Mouse (Mus musculus) stomach, postnatal 0 days (tissue): ENCODE results near the gene Prm3. TPM values are rescaled to one million over a fixed set of nuclear protein-coding genes. Genes with fewer than 3 reads are reported as not detected.

Experiments used
- ATAC-seq: fragments of 200-750 bp; cut with Nextera tagmentation; 2 replicates; pipeline ENCODE4 v1.8.0; 2017; ENCODE audit not compliant: low FRiP score, low TSS enrichment
- DNase-seq: peaks from one replicate; pipeline ENCODE4 v3.0.0-alpha.2; 2016; ENCODE audit warnings: low spot score
- H3K27ac ChIP-seq: fragments of 300-500 bp; sonication (generic); replicated peaks from 2 replicates; pipeline ENCODE4 v1.5.1; 2014; ENCODE audit warnings: mild to moderate bottlenecking, control low read depth
- H3K27me3 ChIP-seq: fragments of 300-500 bp; sonication (generic); 2 replicates; pipeline ENCODE4 v1.6.1; 2014; ENCODE audit warnings: low read length; ENCODE audit not compliant: control insufficient read depth, insufficient read depth
- H3K36me3 ChIP-seq: fragments of 300-500 bp; sonication (generic); 2 replicates; pipeline ENCODE4 v1.6.1; 2014; ENCODE audit warnings: low read length, mixed read lengths; ENCODE audit not compliant: control insufficient read depth, insufficient read depth
- H3K4me1 ChIP-seq: fragments of 300-500 bp; sonication (generic); replicated peaks from 2 replicates; pipeline ENCODE4 v1.6.1; 2014; ENCODE audit warnings: antibody characterized with exemption; ENCODE audit not compliant: control insufficient read depth, insufficient read depth
- H3K4me2 ChIP-seq: fragments of 300-500 bp; sonication (generic); replicated peaks from 2 replicates; pipeline ENCODE4 v1.6.1; 2014; ENCODE audit warnings: low read depth, mild to moderate bottlenecking, control low read depth, moderate library complexity
- H3K4me3 ChIP-seq: fragments of 300-500 bp; sonication (generic); 2 replicates; pipeline ENCODE4 v1.5.1; 2014; ENCODE audit warnings: low read depth, low read length, control low read depth
- H3K9ac ChIP-seq: fragments of 300-500 bp; sonication (generic); 2 replicates; pipeline ENCODE4 v1.6.1; 2014; ENCODE audit warnings: mild to moderate bottlenecking, low read length, control low read depth, mixed read lengths
- H3K9me3 ChIP-seq: fragments of 300-500 bp; sonication (generic); 2 replicates; pipeline ENCODE4 v1.6.1; 2016; ENCODE audit warnings: low read length; ENCODE audit not compliant: control insufficient read depth
- CTCF ChIP-seq: IDR thresholded peaks from 2 replicates; pipeline ENCODE4 v1.5.1; 2016; ENCODE audit warnings: antibody characterized with exemption, low read depth, mild to moderate bottlenecking, moderate library complexity
- EP300 ChIP-seq: optimal IDR thresholded peaks from 2 replicates; pipeline ENCODE3; 2016; ENCODE audit warnings: antibody characterized with exemption
- WGBS: fragments of 180-500 bp; shearing (Covaris S2); extraction: QIAGEN DNeasy Blood & Tissue Kit; methylation state at CpG from one replicate; pipeline ENCODE4 v1.1.7; 2014; 5-methylcytosine and 5-hydroxymethylcytosine counted together
- polyA plus RNA-seq: library from polyadenylated mRNA; unstranded; fragments of >200 nt; fragmentation: Nextera tagmentation; extraction: Ambion mirVana; gene quantifications from 2 replicates; pipeline ENCODE4 v1.2.1, GENCODE M21; 2015

The Prm3 gene
- polyA plus RNA-seq, 1 experiment from 2014 or later: not detected

- DNase-seq (no peak), ATAC-seq (no peak)
- no peak within 1 kb of the TSS for H3K4me3 ChIP-seq
- H3K4me2 ChIP-seq: no peak within 1 kb of the TSS
- H3K36me3 ChIP-seq: no peaks in the 10 kb centered on the region
- H3K27me3 ChIP-seq: no peaks in the 10 kb centered on the region
- H3K27ac ChIP-seq: no peak within 1 kb of the TSS
- peaks cover 4% of the 10 kb centered on the region; the same call in 1 of the 2 replicates for H3K4me1 ChIP-seq
- no peak within 1 kb of the TSS for H3K9ac ChIP-seq
- WGBS: 61% methylated on average over 16 of the region's 16 CpGs
- no peaks in the 10 kb centered on the region for H3K9me3 ChIP-seq
- TF ChIP-seq CTCF: no peak
- TF ChIP-seq EP300: no peak
These were observed 2.4 kb downstream of the Prm3 start, which contains the start of gene Tnp2 for GRCm38 (mm10) chr16:10788271-10788670. Gene Tnp2 (minus strand): TSS chr16:10788660.

- H3K4me3 ChIP-seq: no peak overlapping the region
- no peak; the same call in 1 of the 2 replicates for TF ChIP-seq CTCF
- TF ChIP-seq EP300: no peak
- H3K36me3 ChIP-seq: no peaks in the 10 kb centered on the region
- DNase-seq (no peak), ATAC-seq (no peak)
- 66% methylated on average over 7 of the region's 7 CpGs for WGBS
- no peaks in the 10 kb centered on the region for H3K27me3 ChIP-seq
- no peak overlapping the region for H3K9ac ChIP-seq
- H3K27ac ChIP-seq: no peak overlapping the region
- no peak overlapping the region for H3K4me2 ChIP-seq
- H3K9me3 ChIP-seq: no peaks in the 10 kb centered on the region
- peaks cover 9% of the 10 kb centered on the region for H3K4me1 ChIP-seq
These were observed 3.1 kb downstream of the Prm3 start for GRCm38 (mm10) chr16:10787548-10788058.

GRCm38 (mm10) chr16:10786782-10787547 is 3.7 kb downstream of the Prm3 start:
- Histone ChIP-seq H3K4me3 (no peak overlapping the region), H3K27me3 (no peaks in the 10 kb centered on the region), H3K9me3 (no peaks in the 10 kb centered on the region), H3K4me2 (no peak overlapping the region), H3K9ac (0 out of 2 replicates have a peak overlapping the region, but pooled peaks have one; percentile 27), H3K36me3 (no peaks in the 10 kb centered on the region), H3K4me1 (peaks cover 13% of the 10 kb centered on the region), H3K27ac (peak overlapping the region; percentile 99)
- TF ChIP-seq EP300: no peak
- TF ChIP-seq CTCF: no peak
- ATAC-seq (no peak), DNase-seq (no peak)
- 57% methylated on average over 4 of the region's 4 CpGs for WGBS

DNA sequence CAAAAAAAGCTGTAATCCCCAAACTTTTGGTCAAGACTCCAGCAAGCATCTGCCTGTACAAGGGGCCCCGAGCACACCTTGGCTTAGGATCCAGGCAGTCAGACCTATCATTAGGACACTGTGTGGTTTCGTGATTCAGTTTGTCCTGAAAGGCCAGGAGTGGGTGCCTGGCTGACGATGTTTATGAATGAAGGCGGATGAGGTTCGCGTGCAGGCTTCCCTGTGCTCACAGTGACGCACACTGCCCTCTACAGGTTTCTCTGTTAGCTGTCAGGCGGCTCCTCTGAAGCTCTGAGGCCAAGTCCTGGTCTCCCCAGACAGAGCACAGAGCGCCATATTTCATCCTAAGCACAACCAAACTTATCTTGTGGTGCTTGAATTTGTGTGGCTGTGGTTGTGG is 4.4 kb downstream of the Prm3 start:
- H3K9me3 ChIP-seq: no peaks in the 10 kb centered on the region
- 2% methylated on average over 9 of the region's 9 CpGs for whole genome bisulfite sequencing
- H3K4me2 ChIP-seq: peak overlapping the region; percentile 96
- H3K4me3 ChIP-seq: peak overlapping the region; percentile 73
- peak; percentile 63 for ATAC-seq
- H3K9ac ChIP-seq: peak overlapping the region; percentile 83
- DNase-seq: peak; percentile 89
- H3K36me3 ChIP-seq: no peaks in the 10 kb centered on the region
- no peaks in the 10 kb centered on the region for H3K27me3 ChIP-seq
- H3K27ac ChIP-seq: peak overlapping the region; percentile 99
- peak; percentile 92 for TF ChIP-seq CTCF
- no peak for TF ChIP-seq EP300
- H3K4me1 ChIP-seq: peaks cover 15% of the 10 kb centered on the region

DNA sequence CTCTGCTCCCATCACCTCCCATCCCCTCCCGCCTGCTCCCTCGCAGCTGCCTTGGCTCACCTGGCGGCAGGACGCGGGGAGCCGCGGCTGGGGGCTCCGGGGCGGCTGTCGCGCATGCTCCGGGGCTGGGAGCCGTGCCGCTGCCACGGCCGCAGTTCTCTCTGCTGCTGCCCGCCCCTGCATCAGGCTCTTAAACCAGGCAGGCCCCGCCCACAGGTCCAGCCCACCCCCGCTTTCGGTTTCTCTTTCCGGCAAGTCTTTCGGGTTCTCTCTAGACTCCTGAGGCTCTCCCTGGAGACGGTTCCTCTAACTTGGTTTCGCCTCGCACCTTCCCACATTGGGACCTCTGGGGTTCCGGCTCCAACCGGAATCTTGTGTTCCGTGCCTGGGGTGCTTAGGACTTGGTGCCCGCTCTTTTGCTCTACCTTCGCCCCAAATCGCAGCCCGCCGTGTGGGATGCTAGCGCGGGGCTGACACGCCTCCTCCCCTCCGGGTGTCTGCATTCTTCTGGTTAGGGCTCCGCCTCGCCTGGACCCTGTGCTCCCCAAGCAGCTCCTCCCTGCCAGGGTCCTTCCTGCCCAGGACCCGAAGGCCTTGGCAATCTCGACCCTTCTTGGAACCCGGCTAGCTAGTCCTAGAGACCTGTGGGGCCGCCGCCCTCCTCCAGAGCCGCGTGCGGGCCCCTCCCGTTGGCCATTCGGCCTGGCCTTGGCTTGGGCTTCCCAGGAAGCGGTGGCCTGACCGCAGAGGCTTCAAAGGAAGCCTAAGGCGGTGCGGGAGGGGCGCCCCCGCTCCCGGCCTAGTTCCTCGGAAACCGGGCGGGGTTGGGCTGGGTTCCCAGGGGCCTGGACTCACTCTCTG is 5.1 kb downstream of the Prm3 start, which contains the start of gene Socs1:
Gene Socs1 (minus strand): TSS at position 166 of the 861 bp plus-strand sequence.
- peak within 1 kb of the TSS; percentile 73 for H3K4me3 ChIP-seq
- DNase-seq (peak; percentile 93), ATAC-seq (peak; percentile 81)
- H3K27me3 ChIP-seq: no peaks in the 10 kb centered on the region
- H3K9me3 ChIP-seq: no peaks in the 10 kb centered on the region
- H3K36me3 ChIP-seq: no peaks in the 10 kb centered on the region
- H3K27ac ChIP-seq: peak within 1 kb of the TSS; percentile 99
- peaks cover 15% of the 10 kb centered on the region for H3K4me1 ChIP-seq
- TF ChIP-seq CTCF: no peak
- H3K4me2 ChIP-seq: peak within 1 kb of the TSS; percentile 96
- under 1% methylated on average over 54 of the region's 59 CpGs for WGBS
- peak within 1 kb of the TSS; percentile 83 for H3K9ac ChIP-seq
